Mouse (Mus musculus) bone marrow macrophage, adult 2 months (primary cell): ENCODE data around the gene Tbxas1.

Experiments
- CTCF ChIP-seq: IDR thresholded peaks from 2 replicates; pipeline ENCODE4 v1.5.1; 2012; ENCODE audit warnings: low read depth, mild to moderate bottlenecking, low read length, moderate library complexity
- POLR2A ChIP-seq: IDR thresholded peaks from 2 replicates; pipeline ENCODE4 v1.6.1; 2012; ENCODE audit warnings: mild to moderate bottlenecking, low read depth, low read length, borderline replicate concordance

DNA sequence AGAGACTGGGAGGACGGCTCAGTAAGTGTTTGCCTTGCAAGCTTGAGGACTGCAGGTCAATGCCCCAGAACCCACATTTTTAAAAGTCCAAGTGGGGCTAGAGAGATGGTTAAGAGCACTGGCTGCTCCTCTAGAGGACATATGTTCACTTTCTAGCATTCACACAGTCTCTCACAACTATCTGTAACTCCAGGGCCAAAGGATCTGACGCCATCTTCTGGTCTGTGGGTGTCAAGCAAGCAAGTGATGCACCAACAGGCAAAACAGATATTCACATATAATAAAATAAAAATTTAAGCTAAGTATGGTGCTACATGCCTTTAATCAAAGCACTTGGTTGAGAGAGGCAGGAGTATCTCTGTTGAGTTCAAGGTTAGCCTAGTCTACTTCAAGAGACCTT, 231.6 kb downstream of the Tbxas1 start:
- no peak for TF ChIP-seq POLR2A
- TF ChIP-seq CTCF = no peak
